Mouse (Mus musculus) brain, embryonic 14.5 days (tissue): ENCODE measurements around the gene Eva1b. TPM values are rescaled to one million over a fixed set of nuclear protein-coding genes. Genes with fewer than 3 reads are reported as not detected.
"Not testable (repeated sequence)": the region's sequence is repeated elsewhere in the genome, so short reads cannot be mapped to it uniquely, and the experiment has no call there.

Experiments used
- DNase-seq: peaks from one replicate; pipeline ENCODE4 v3.0.0-alpha.2; 2011; ENCODE audit warnings: low read depth
- CTCF ChIP-seq: fragments of 200-500 bp; IDR thresholded peaks from 2 replicates; pipeline ENCODE4 v1.5.1; 2012; ENCODE audit warnings: inconsistent platforms, mild to moderate bottlenecking, moderate library complexity, borderline replicate concordance; ENCODE audit not compliant: insufficient read depth, insufficient read length; ENCODE audit errors: extremely low read depth
- POLR2A ChIP-seq: fragments of 200-500 bp; IDR thresholded peaks from 2 replicates; pipeline ENCODE4 v1.6.1; 2012; ENCODE audit warnings: mild to moderate bottlenecking, inconsistent platforms, borderline replicate concordance; ENCODE audit not compliant: poor library complexity, insufficient read depth, insufficient read length, severe bottlenecking; ENCODE audit errors: extremely low read depth
- polyA plus RNA-seq: library from polyadenylated mRNA; depleted of rRNA; stranded (reverse); fragments of >200 nt; gene quantifications from 2 replicates; pipeline ENCODE4 v1.2.3, GENCODE M21; 2012

Gene Eva1b
- polyA plus RNA-seq, 1 experiment, result 23.1 TPM

DNA sequence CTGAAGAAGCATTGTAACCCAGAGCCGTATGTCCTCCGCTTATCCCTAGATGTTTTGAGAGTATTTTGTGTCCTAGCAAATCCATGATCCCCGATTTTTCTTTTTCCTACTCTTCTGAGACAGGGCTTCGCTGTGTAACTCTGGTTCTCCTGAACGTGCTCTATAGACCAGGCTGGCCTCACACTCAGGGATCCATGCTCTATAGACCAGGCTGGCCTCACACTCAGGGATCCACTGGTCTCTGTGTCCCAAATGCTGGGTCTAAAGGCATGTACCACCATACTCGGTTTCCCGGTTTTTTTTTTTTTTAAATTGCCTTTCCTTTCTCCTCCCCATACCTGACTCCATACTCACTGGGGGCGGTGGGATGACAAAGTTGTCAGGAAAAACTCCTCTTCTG, 13.4 kb downstream of the Eva1b start:
- TF ChIP-seq POLR2A, result no peak
- TF ChIP-seq CTCF, result no peak

DNA sequence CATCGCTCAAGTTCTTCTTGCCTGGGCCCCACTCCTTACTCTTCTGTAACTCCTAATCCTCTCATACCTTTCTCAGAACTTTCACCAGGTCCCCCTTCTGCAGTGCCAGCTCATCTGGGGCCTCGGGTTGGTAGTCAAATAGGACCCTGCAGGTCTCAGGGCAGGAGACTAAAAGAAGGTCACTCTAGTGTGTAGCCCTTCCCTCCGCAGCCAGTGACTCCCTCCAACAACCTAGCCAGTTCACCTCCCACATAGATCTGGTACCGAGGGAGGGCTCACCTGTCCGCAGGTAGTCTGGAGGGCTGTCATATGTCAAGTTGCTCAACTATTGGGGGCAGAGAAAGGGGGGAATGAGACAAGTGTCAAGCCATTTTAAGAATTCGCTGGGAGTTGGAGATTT, 13.9 kb downstream of the Eva1b start:
- TF ChIP-seq CTCF (no peak), POLR2A (no peak)
- DNase-seq, result no peak

More for the DNA sequence above, 13.4 kb downstream of the Eva1b start:
- no peak for DNase-seq

DNA sequence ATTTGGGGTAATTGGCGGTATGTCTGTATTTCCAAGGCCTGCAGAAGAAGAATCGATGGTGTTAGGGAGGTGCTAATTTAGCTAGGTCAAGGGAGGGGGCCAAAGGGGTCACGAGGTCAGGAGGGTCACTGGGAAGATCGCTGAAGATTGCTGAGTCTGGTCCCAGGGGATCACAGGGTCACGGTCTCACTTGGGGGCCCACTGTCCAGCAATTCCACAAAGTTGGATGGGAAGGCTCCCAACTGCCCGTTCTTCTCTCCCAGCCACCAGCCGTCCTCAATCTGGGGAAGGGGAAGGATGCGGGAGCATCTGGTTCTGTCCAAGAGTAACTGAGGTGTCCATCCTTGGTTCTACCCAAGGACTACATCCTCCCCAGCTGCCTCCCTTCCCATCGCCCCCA, 14.4 kb downstream of the Eva1b start:
- no peak for DNase-seq
- no peak for TF ChIP-seq CTCF
- TF ChIP-seq POLR2A, result no peak

DNA sequence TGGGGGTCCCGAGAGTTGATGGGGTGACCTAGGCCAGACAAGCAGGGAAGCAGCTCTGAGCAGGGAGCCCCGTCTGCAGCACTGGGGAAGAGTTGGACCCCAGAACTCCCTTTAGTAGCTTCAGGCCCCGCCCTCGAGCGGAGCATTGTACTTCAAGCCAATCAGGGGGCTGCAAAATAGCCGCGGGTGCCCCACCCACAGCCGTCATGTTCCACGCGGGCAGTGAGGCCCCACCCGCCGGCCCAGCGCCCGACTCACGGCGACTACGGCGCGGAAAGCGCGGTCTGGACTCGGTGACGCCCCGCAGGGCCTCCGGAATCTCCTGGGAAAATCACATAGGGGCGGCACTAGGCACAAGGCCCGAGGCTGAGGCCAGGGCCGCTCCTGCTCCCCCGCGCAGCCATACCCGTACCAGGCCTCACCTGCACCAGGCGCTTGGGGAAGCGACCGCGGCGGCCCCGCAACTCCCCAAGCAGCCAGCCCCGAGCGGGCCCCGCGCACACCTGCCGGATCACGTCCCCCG, 15.1 kb downstream of the Eva1b start:
- TF ChIP-seq POLR2A (0 out of 2 replicates have a peak, but pooled peaks have one; percentile 19), CTCF (no peak)

DNA sequence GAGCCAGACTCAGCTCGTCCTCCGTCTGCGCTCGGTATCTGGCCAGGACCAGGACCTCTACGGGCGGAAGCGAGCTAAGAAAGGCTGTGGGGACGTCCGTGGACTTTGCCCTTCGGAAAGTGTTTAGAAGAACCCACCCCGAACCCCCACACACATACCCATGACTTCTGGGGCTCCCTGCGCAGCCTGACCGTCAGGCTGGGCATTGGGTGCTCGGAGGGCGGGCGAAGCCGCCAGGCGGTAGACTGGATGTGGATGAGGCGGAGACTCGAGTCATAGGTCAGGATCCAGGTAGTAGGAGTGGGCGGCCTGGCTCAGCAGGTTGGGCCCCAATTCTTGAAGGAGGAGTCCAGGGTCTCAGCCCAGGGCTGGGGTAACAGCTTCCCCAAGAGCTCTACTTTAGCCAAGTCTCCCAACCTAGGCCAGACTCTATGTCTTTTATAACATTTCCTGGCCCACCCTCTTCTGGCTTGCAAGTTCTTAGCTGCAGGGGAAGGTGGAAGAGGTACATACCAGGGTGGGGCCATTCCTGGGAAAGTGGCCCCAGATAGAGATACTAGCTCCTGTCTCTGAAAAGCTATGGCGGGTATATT, 15.6 kb downstream of the Eva1b start, which contains the start of gene Sh3d21:
Gene Sh3d21, minus strand, starts transcription at position 425 of the 593 bp plus-strand sequence.
- TF ChIP-seq CTCF (no peak), POLR2A (no peak)
- peak; percentile 4 for DNase-seq

More for the DNA sequence above, 15.1 kb downstream of the Eva1b start:
- peak; percentile 89 for DNase-seq

DNA sequence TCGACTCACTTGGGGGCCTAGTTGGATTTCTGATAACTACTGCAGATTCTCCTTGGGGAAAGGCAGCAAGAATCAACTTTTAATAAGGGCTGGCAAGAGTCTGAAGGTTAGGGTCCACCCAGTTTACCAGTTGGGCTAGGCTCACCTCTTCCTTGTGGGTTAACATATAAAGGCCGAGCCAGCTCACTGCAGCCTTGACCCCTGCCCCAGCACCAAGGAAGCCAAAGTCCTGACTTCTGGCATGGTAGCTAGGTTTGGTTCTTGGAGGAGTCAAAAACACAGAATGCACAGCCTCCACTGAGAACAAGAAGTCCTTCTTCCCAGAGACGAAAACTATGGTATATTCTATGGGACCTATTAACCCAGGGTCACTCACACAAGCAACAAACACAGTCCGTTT, 16.1 kb downstream of the Eva1b start:
- DNase-seq, result no peak

GRCm38 (mm10) chr4:126165092-126165491, 17.5 kb downstream of the Eva1b start:
- DNase-seq, result not testable (repeated sequence)

More for the DNA sequence above, 16.1 kb downstream of the Eva1b start:
- TF ChIP-seq POLR2A, result no peak
- TF ChIP-seq CTCF, result no peak

- DNase-seq, result no peak
- TF ChIP-seq CTCF, result no peak
- TF ChIP-seq POLR2A, result no peak
Measured at GRCm38 (mm10) chr4:126166084-126166483, 18.5 kb downstream of the Eva1b start.

DNA sequence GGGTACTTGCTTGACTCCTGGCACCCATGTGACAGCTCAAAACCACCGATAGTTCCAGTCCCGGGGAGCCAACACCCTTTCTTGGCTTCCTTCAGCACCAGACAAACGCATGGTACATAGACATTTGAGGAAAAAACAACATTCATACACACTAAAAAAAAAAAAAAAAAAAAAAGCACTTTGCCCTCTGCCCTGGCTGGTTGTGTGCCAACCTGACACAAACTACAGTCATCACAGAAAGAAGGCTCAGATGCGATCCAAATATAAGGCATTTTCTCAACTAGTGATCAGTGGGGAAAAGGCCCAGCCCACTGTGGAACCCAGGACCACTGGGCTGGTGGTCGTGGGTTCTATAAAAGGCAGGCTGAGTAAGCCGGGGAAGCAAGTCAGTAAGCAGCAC, 21.3 kb downstream of the Eva1b start:
- no peak for DNase-seq
- TF ChIP-seq CTCF, result no peak
- TF ChIP-seq POLR2A, result no peak

- DNase-seq, result not testable (repeated sequence)
Measured at GRCm38 (mm10) chr4:126170737-126171136, 23.2 kb downstream of the Eva1b start.

DNA sequence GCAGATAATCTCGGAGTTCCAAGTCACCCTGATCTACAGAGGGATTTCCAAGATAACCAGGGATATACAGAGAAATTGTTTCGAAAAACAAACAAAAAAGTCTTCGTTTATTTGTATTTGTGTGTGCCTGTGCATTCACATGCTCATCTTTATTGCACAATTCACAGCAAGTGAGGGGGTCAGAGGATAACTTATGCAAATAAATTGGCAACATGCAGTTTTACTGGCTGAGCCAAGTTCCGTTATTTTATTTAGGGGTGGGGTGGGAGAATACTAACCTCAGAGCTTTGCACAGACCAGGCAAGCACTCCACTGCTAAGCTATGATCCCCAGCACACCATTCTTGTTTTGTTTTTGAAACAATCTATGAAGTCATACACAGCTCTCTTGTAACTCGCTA, 26.3 kb downstream of the Eva1b start:
- TF ChIP-seq CTCF, result no peak
- TF ChIP-seq POLR2A, result no peak
- no peak for DNase-seq

GRCm38 (mm10) chr4:126175980-126176379, 28.4 kb downstream of the Eva1b start:
- DNase-seq, result not testable (repeated sequence)

GRCm38 (mm10) chr4:126181170-126181957, 33.8 kb downstream of the Eva1b start:
- TF ChIP-seq POLR2A, result no peak
- peak; percentile 70 for TF ChIP-seq CTCF
- peak; percentile 76 for DNase-seq
